Mouse (Mus musculus): Measurements from ENCODE around the gene A930033H14Rik. TPM values are rescaled to one million over a fixed set of nuclear protein-coding genes. Genes with fewer than 3 reads are reported as not detected.

The A930033H14Rik gene
- total RNA-seq, 2 experiments from 2014 or later, result 6.2 to 6.5 TPM

Other genes with a start within 250 kb of the A930033H14Rik start
- 10 to 100 TPM; 24.5 to 24.6 TPM for gene Rhobtb1, start 61.7 kb downstream of the A930033H14Rik start, total RNA-seq (2021)
- gene Cdk1, start 139.8 kb upstream of the A930033H14Rik start, total RNA-seq (2021), result 10 to 100 TPM; 14.8 to 15.1 TPM
- gene Ank3, start 185.7 kb upstream of the A930033H14Rik start, total RNA-seq (2021), result 100 to 1,000 TPM; 573 to 576 TPM